Mouse (Mus musculus): ENCODE data around the gene 4930455H04Rik. TPM values are rescaled to one million over a fixed set of nuclear protein-coding genes. Genes with fewer than 3 reads are reported as not detected.
A peak's percentile ranks its signal among the peaks of the same experiment; 100 is the strongest.

Gene 4930455H04Rik
- polyA plus RNA-seq, 1 experiment: not detected

- Histone ChIP-seq H3K4me3 (ENCODE audit: insufficient read depth, low read length) (no peak overlapping the region), H3K27ac (ENCODE audit: insufficient read depth, low read length) (peak overlapping the region; percentile 59; the same call in 1 of the 2 replicates), H3K4me1 (ENCODE audit: control insufficient read depth, insufficient read depth, low read length) (no peaks in the 10 kb centered on the region; the same call in 1 of the 2 replicates)
- TF ChIP-seq CTCF (IDR thresholded peaks at IDR 0.05; ENCODE audit: extremely low read depth, insufficient read depth, low read length): no peak
- TF ChIP-seq POLR2A (IDR thresholded peaks at IDR 0.05; ENCODE audit: extremely low read depth, insufficient read depth, low read length): no peak
Observed at GRCm38 (mm10) chr3:116964426-116964825, 3.6 kb upstream of the 4930455H04Rik start.

- TF ChIP-seq CTCF (IDR thresholded peaks at IDR 0.05; ENCODE audit: extremely low read depth, insufficient read depth, low read length) (peak; percentile 61), POLR2A (IDR thresholded peaks at IDR 0.05; ENCODE audit: extremely low read depth, insufficient read depth, low read length) (0 out of 2 replicates have a peak, but pooled peaks have one; percentile 16)
- H3K4me3 ChIP-seq (ENCODE audit: insufficient read depth, low read length): peak overlapping the region; percentile 63; the same call in 1 of the 2 replicates
Observed at GRCm38 (mm10) chr3:116966225-116966624, 1.8 kb upstream of the 4930455H04Rik start.

GRCm38 (mm10) chr3:116966800-116967199 lies 1.3 kb upstream of the 4930455H04Rik start:
- TF ChIP-seq CTCF (IDR thresholded peaks at IDR 0.05; ENCODE audit: extremely low read depth, insufficient read depth, low read length) (no peak), POLR2A (IDR thresholded peaks at IDR 0.05; ENCODE audit: extremely low read depth, insufficient read depth, low read length) (no peak)
- Histone ChIP-seq H3K4me1 (ENCODE audit: control insufficient read depth, insufficient read depth, low read length) (no peaks in the 10 kb centered on the region; the same call in 1 of the 2 replicates), H3K27ac (ENCODE audit: insufficient read depth, low read length) (peak overlapping the region; percentile 85), H3K4me3 (ENCODE audit: insufficient read depth, low read length) (peak overlapping the region; percentile 63)

More at GRCm38 (mm10) chr3:116966225-116966624, 1.8 kb upstream of the 4930455H04Rik start:
- no peak overlapping the region for H3K27ac ChIP-seq (ENCODE audit: insufficient read depth, low read length)
- H3K4me1 ChIP-seq (ENCODE audit: control insufficient read depth, insufficient read depth, low read length): no peaks in the 10 kb centered on the region; the same call in 1 of the 2 replicates

- TF ChIP-seq CTCF (IDR thresholded peaks at IDR 0.05; ENCODE audit: extremely low read depth, insufficient read depth, low read length) (no peak), POLR2A (IDR thresholded peaks at IDR 0.05; ENCODE audit: extremely low read depth, insufficient read depth, low read length) (no peak)
- Histone ChIP-seq H3K27ac (ENCODE audit: insufficient read depth, low read length) (no peak overlapping the region), H3K4me3 (ENCODE audit: insufficient read depth, low read length) (peak overlapping the region; percentile 63)
Observed at GRCm38 (mm10) chr3:116967436-116967835, 631 bp upstream of the 4930455H04Rik start.

GRCm38 (mm10) chr3:116968540-116968997 lies 502 bp downstream of the 4930455H04Rik start, which contains the start of gene Palmd:
Gene Palmd (minus strand): TSS chr3:116968987.
- peak within 1 kb of the TSS; percentile 63 for H3K4me3 ChIP-seq (ENCODE audit: insufficient read depth, low read length)
- no peaks in the 10 kb centered on the region; the same call in 1 of the 2 replicates for H3K4me1 ChIP-seq (ENCODE audit: control insufficient read depth, insufficient read depth, low read length)
- peak within 1 kb of the TSS; percentile 11 for H3K27ac ChIP-seq (ENCODE audit: insufficient read depth, low read length)
- no peak for TF ChIP-seq CTCF (IDR thresholded peaks at IDR 0.05; ENCODE audit: extremely low read depth, insufficient read depth, low read length)
- peak; percentile 63 for TF ChIP-seq POLR2A (IDR thresholded peaks at IDR 0.05; ENCODE audit: extremely low read depth, insufficient read depth, low read length)

More at GRCm38 (mm10) chr3:116967436-116967835, 631 bp upstream of the 4930455H04Rik start:
- H3K4me1 ChIP-seq (ENCODE audit: control insufficient read depth, insufficient read depth, low read length): no peaks in the 10 kb centered on the region; the same call in 1 of the 2 replicates

GRCm38 (mm10) chr3:116969003-116969402 lies 936 bp downstream of the 4930455H04Rik start:
- Histone ChIP-seq H3K4me1 (ENCODE audit: control insufficient read depth, insufficient read depth, low read length) (no peaks in the 10 kb centered on the region; the same call in 1 of the 2 replicates), H3K4me3 (ENCODE audit: insufficient read depth, low read length) (peak overlapping the region; percentile 63), H3K27ac (ENCODE audit: insufficient read depth, low read length) (no peak overlapping the region)
- TF ChIP-seq CTCF (IDR thresholded peaks at IDR 0.05; ENCODE audit: extremely low read depth, insufficient read depth, low read length) (no peak), POLR2A (IDR thresholded peaks at IDR 0.05; ENCODE audit: extremely low read depth, insufficient read depth, low read length) (no peak)

GRCm38 (mm10) chr3:116969786-116970185 lies 1.7 kb downstream of the 4930455H04Rik start:
- Histone ChIP-seq H3K27ac (ENCODE audit: insufficient read depth, low read length) (no peak overlapping the region), H3K4me3 (ENCODE audit: insufficient read depth, low read length) (no peak overlapping the region), H3K4me1 (ENCODE audit: control insufficient read depth, insufficient read depth, low read length) (no peaks in the 10 kb centered on the region; the same call in 1 of the 2 replicates)
- TF ChIP-seq CTCF (IDR thresholded peaks at IDR 0.05; ENCODE audit: extremely low read depth, insufficient read depth, low read length): no peak
- no peak for TF ChIP-seq POLR2A (IDR thresholded peaks at IDR 0.05; ENCODE audit: extremely low read depth, insufficient read depth, low read length)

- no peak overlapping the region for H3K27ac ChIP-seq (ENCODE audit: insufficient read depth, low read length)
Observed at GRCm38 (mm10) chr3:116981811-116982575, 13.9 kb downstream of the 4930455H04Rik start.

GRCm38 (mm10) chr3:116985042-116985455 lies 17.0 kb downstream of the 4930455H04Rik start:
- Histone ChIP-seq H3K27ac (ENCODE audit: insufficient read depth, low read length) (peak overlapping the region; percentile 49; the same call in 1 of the 2 replicates), H3K4me3 (ENCODE audit: insufficient read depth, low read length) (no peak overlapping the region), H3K4me1 (ENCODE audit: control insufficient read depth, insufficient read depth, low read length) (no peaks in the 10 kb centered on the region; the same call in 1 of the 2 replicates)
- no peak for TF ChIP-seq CTCF (IDR thresholded peaks at IDR 0.05; ENCODE audit: extremely low read depth, insufficient read depth, low read length)
- no peak for TF ChIP-seq POLR2A (IDR thresholded peaks at IDR 0.05; ENCODE audit: extremely low read depth, insufficient read depth, low read length)

More at GRCm38 (mm10) chr3:116981811-116982575, 13.9 kb downstream of the 4930455H04Rik start:
- H3K4me1 ChIP-seq (ENCODE audit: control insufficient read depth, insufficient read depth, low read length): no peaks in the 10 kb centered on the region; the same call in 1 of the 2 replicates
- TF ChIP-seq CTCF (IDR thresholded peaks at IDR 0.05; ENCODE audit: extremely low read depth, insufficient read depth, low read length) (no peak), POLR2A (IDR thresholded peaks at IDR 0.05; ENCODE audit: extremely low read depth, insufficient read depth, low read length) (no peak)
- no peak overlapping the region for H3K4me3 ChIP-seq (ENCODE audit: insufficient read depth, low read length)

Data from cortical plate, adult 2 months (tissue).